Mouse (Mus musculus) left cerebral cortex, adult 2 months (tissue): ENCODE data around the gene Mob1a. TPM values are rescaled to one million over a fixed set of nuclear protein-coding genes. Genes with fewer than 3 reads are reported as not detected.

Experiments used
- DNase-seq, 2 experiments: peaks; one replicate each; pipeline ENCODE4 v3.0.0; 2021 to 2022; ENCODE audit warnings: low spot score in 2 of 2, mixed read lengths in 1 of 2; ENCODE audit errors: extremely low spot score in 1 of 2
- H3K27ac ChIP-seq: fragments of 200-600 bp; 2 replicates; pipeline ENCODE4 v1.8.1; 2022
- H3K4me3 ChIP-seq: fragments of 200-600 bp; 2 replicates; pipeline ENCODE4 v1.8.1; 2022
- CTCF ChIP-seq: fragments of 200-600 bp; IDR thresholded peaks from 2 replicates; pipeline ENCODE4 v1.8.1; 2022; ENCODE audit warnings: antibody characterized with exemption, mild to moderate bottlenecking, moderate library complexity
- intact Hi-C: fragments of 180-260 bp; cut with DNase I; formaldehyde crosslinking; loops from one replicate; pipeline ENCODE4 v1.15.1; 2025
- long read RNA-seq, 2 experiments: library from polyadenylated mRNA; stranded (forward); transcript quantifications; one replicate each; pipeline ENCODE4 v2.0.0; 2021; ENCODE audit warnings: borderline mapping rate in 2 of 2
- total RNA-seq, 2 experiments: library from RNA; stranded (reverse); gene quantifications; 2 replicates each; pipeline ENCODE4 v1.2.3; 2021

The Mob1a gene
- total RNA-seq, result 10 to 100 TPM; 18.9 to 22.0 TPM
- long read RNA-seq, experiment 1, full-length matches to known transcripts, result 7 of 20 reads
- long read RNA-seq, experiment 1, partial matches to known transcripts, result 13 of 20 reads
- long read RNA-seq, experiment 1, other reads (novel, unspliced or antisense), result 0 of 20 reads
- long read RNA-seq, experiment 2, full-length matches to known transcripts, result 6 of 15 reads
- long read RNA-seq, experiment 2, partial matches to known transcripts, result 8 of 15 reads
- long read RNA-seq, experiment 2, other reads (novel, unspliced or antisense), result 1 of 15 reads

- intact Hi-C loops, result loop anchor here (10.0 kb wide), 1 partner anchor 449 kb away; the partner anchor contains the start of gene Tex261
- TF ChIP-seq CTCF, result no peak
- peak; percentile 89 to 94 for DNase-seq
Observed at GRCm38 (mm10) chr6:83325525-83326393, at the start of gene Mob1a, which contains the start of gene Mthfd2. Mob1a (plus strand) TSS chr6:83326016. Mthfd2 (minus strand) TSS chr6:83325908.

GRCm38 (mm10) chr6:83277151-83277550, 48.7 kb upstream of the Mob1a start:
- no peak overlapping the region for H3K27ac ChIP-seq
- intact Hi-C loops, result loop anchor here (5.0 to 10.0 kb wide), 2 partner anchors 45 to 282 kb away; no protein-coding TSS in a partner anchor
- no peak overlapping the region for H3K4me3 ChIP-seq
- TF ChIP-seq CTCF, result no peak
- no peak for DNase-seq

More at GRCm38 (mm10) chr6:83325525-83326393, at the start of gene Mob1a, which contains the start of gene Mthfd2:
- H3K27ac ChIP-seq, result peak within 1 kb of the TSS; percentile 91
- H3K4me3 ChIP-seq, result peak within 1 kb of the TSS; percentile 77

GRCm38 (mm10) chr6:83278881-83279280, 46.9 kb upstream of the Mob1a start:
- DNase-seq, result no peak
- TF ChIP-seq CTCF, result peak; percentile 55
- Histone ChIP-seq H3K27ac (no peak overlapping the region), H3K4me3 (no peak overlapping the region)
- intact Hi-C loops, result loop anchor here (5.0 to 10.0 kb wide), 2 partner anchors 47 to 284 kb away; no protein-coding TSS in a partner anchor

- no peak for DNase-seq
- intact Hi-C loops, result loop anchor here (10.0 kb wide), 1 partner anchor 394 kb away; the partner anchor contains the start of gene Cd207
- Histone ChIP-seq H3K27ac (no peak overlapping the region), H3K4me3 (no peak overlapping the region)
- TF ChIP-seq CTCF, result peak; percentile 56
Observed at GRCm38 (mm10) chr6:83280256-83280955, 45.4 kb upstream of the Mob1a start.

- no peak overlapping the region for H3K4me3 ChIP-seq
- no peak for TF ChIP-seq CTCF
- H3K27ac ChIP-seq, result no peak overlapping the region
- DNase-seq, result no peak
- intact Hi-C loops, result no loop called here
Observed at GRCm38 (mm10) chr6:83300447-83301229, 25.2 kb upstream of the Mob1a start.

GRCm38 (mm10) chr6:83301294-83301693, 24.5 kb upstream of the Mob1a start:
- H3K4me3 ChIP-seq, result no peak overlapping the region
- no peak for DNase-seq
- intact Hi-C loops, result no loop called here
- no peak for TF ChIP-seq CTCF
- H3K27ac ChIP-seq, result no peak overlapping the region

GRCm38 (mm10) chr6:83302264-83302663, 23.6 kb upstream of the Mob1a start:
- no peak for TF ChIP-seq CTCF
- Histone ChIP-seq H3K4me3 (no peak overlapping the region), H3K27ac (no peak overlapping the region)
- DNase-seq, result no peak
- intact Hi-C loops, result no loop called here

- no peak overlapping the region for H3K4me3 ChIP-seq
- no peak overlapping the region for H3K27ac ChIP-seq
- no peak; the same call in none of the 2 replicates for TF ChIP-seq CTCF
- no peak for DNase-seq
- intact Hi-C loops, result no loop called here
Observed at GRCm38 (mm10) chr6:83309017-83309416, 16.8 kb upstream of the Mob1a start.

GRCm38 (mm10) chr6:83311206-83311605, 14.6 kb upstream of the Mob1a start:
- no peak for DNase-seq
- intact Hi-C loops, result no loop called here
- TF ChIP-seq CTCF, result no peak
- no peak overlapping the region for H3K4me3 ChIP-seq
- H3K27ac ChIP-seq, result no peak overlapping the region

GRCm38 (mm10) chr6:83312021-83312420, 13.8 kb upstream of the Mob1a start:
- DNase-seq, result no peak
- intact Hi-C loops, result no loop called here
- no peak overlapping the region for H3K4me3 ChIP-seq
- TF ChIP-seq CTCF, result no peak
- no peak overlapping the region for H3K27ac ChIP-seq

GRCm38 (mm10) chr6:83312514-83312913, 13.3 kb upstream of the Mob1a start:
- Histone ChIP-seq H3K4me3 (no peak overlapping the region), H3K27ac (no peak overlapping the region)
- TF ChIP-seq CTCF, result no peak
- DNase-seq, result no peak
- intact Hi-C loops, result no loop called here
